Mouse (Mus musculus) heart, embryonic 16.5 days (tissue): Measurements from ENCODE around the gene Fez2. TPM values are rescaled to one million over a fixed set of nuclear protein-coding genes. Genes with fewer than 3 reads are reported as not detected.

ENCODE experiments used
- ATAC-seq: fragments of 200-750 bp; cut with Nextera tagmentation; replicated peaks from 2 replicates; pipeline ENCODE4 v1.8.0; 2017; ENCODE audit warnings: moderate number of reproducible peaks; ENCODE audit not compliant: insufficient read depth, low FRiP score; ENCODE audit errors: extremely low read depth
- H3K27ac ChIP-seq: fragments of 300-500 bp; sonication (generic); 2 replicates; pipeline ENCODE4 v1.5.1; 2014; ENCODE audit warnings: mild to moderate bottlenecking, low read length, control low read depth, moderate library complexity
- H3K27me3 ChIP-seq: fragments of 300-500 bp; sonication (generic); 2 replicates; pipeline ENCODE4 v1.6.1; 2014; ENCODE audit warnings: low read length, mixed read lengths; ENCODE audit not compliant: control insufficient read depth, insufficient read depth
- H3K36me3 ChIP-seq: fragments of 300-500 bp; sonication (generic); 2 replicates; pipeline ENCODE4 v1.6.1; 2014; ENCODE audit not compliant: control insufficient read depth, insufficient read depth
- H3K4me1 ChIP-seq: fragments of 300-500 bp; sonication (generic); 2 replicates; pipeline ENCODE4 v1.6.1; 2014; ENCODE audit warnings: low read length, mixed read lengths; ENCODE audit not compliant: control insufficient read depth, insufficient read depth
- H3K4me2 ChIP-seq: fragments of 300-500 bp; sonication (generic); 2 replicates; pipeline ENCODE4 v1.6.1; 2014; ENCODE audit warnings: low read depth, mild to moderate bottlenecking, control low read depth, low read length
- H3K4me3 ChIP-seq: fragments of 300-500 bp; sonication (generic); 2 replicates; pipeline ENCODE4 v1.5.1; 2014; ENCODE audit warnings: mild to moderate bottlenecking, control low read depth, low read length
- H3K9ac ChIP-seq: fragments of 300-500 bp; sonication (generic); 2 replicates; pipeline ENCODE4 v1.6.1; 2014; ENCODE audit warnings: low read length, control low read depth
- H3K9me3 ChIP-seq: fragments of 300-500 bp; sonication (generic); replicated peaks from 2 replicates; pipeline ENCODE4 v1.6.1; 2016; ENCODE audit warnings: low read length; ENCODE audit not compliant: control insufficient read depth
- WGBS: fragments of 180-500 bp; shearing (Covaris S2); extraction: QIAGEN DNeasy Blood & Tissue Kit; methylation state at CpG from one replicate; pipeline ENCODE4 v1.1.7; 2014; 5-methylcytosine and 5-hydroxymethylcytosine counted together
- polyA plus RNA-seq: library from polyadenylated mRNA; unstranded; fragments of >200 nt; fragmentation: Nextera tagmentation; extraction: Ambion mirVana; gene quantifications from 2 replicates; pipeline ENCODE4 v1.2.1, GENCODE M21; 2015

The Fez2 gene
- polyA plus RNA-seq, 1 experiment from 2014 or later: 62.9 TPM

DNA sequence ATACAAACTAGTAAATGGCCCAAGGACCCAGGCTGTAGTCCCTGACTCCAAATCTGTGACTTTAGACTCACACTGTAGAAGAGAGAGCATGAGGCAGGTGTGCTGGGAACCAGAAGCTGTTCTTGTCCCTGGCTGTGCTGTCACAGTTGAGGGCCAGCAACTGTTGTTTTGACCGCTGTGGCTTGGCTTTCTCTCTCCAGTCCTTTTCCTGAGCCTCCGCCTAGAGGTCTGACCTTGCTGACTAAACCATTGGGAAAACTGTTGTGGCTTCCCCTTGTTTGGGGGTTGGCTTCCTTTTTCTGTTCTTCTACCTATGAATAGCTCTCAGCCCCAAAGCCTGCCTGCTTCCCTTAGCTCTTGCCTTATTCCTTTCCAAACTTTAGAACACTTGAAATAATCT is 91.6 kb downstream of the Fez2 start:
- no peak overlapping the region for H3K27ac ChIP-seq
- no peak overlapping the region for H3K4me2 ChIP-seq
- no peaks in the 10 kb centered on the region for H3K9me3 ChIP-seq
- H3K9ac ChIP-seq: no peak overlapping the region
- H3K27me3 ChIP-seq: no peaks in the 10 kb centered on the region
- H3K4me3 ChIP-seq: no peak overlapping the region
- peaks cover 9% of the 10 kb centered on the region for H3K4me1 ChIP-seq
- WGBS: 56% methylated on average over 2 of the region's 2 CpGs
- no peak for ATAC-seq
- H3K36me3 ChIP-seq: no peaks in the 10 kb centered on the region

GRCm38 (mm10) chr17:78325761-78326332 is 92.1 kb downstream of the Fez2 start:
- WGBS: 89% methylated on average over 7 of the region's 7 CpGs
- no peak for ATAC-seq
- peaks cover 11% of the 10 kb centered on the region for H3K4me1 ChIP-seq
- H3K4me2 ChIP-seq: no peak overlapping the region
- no peak overlapping the region for H3K9ac ChIP-seq
- H3K27me3 ChIP-seq: no peaks in the 10 kb centered on the region
- no peak overlapping the region for H3K4me3 ChIP-seq
- H3K36me3 ChIP-seq: no peaks in the 10 kb centered on the region
- H3K9me3 ChIP-seq: no peaks in the 10 kb centered on the region
- H3K27ac ChIP-seq: no peak overlapping the region

DNA sequence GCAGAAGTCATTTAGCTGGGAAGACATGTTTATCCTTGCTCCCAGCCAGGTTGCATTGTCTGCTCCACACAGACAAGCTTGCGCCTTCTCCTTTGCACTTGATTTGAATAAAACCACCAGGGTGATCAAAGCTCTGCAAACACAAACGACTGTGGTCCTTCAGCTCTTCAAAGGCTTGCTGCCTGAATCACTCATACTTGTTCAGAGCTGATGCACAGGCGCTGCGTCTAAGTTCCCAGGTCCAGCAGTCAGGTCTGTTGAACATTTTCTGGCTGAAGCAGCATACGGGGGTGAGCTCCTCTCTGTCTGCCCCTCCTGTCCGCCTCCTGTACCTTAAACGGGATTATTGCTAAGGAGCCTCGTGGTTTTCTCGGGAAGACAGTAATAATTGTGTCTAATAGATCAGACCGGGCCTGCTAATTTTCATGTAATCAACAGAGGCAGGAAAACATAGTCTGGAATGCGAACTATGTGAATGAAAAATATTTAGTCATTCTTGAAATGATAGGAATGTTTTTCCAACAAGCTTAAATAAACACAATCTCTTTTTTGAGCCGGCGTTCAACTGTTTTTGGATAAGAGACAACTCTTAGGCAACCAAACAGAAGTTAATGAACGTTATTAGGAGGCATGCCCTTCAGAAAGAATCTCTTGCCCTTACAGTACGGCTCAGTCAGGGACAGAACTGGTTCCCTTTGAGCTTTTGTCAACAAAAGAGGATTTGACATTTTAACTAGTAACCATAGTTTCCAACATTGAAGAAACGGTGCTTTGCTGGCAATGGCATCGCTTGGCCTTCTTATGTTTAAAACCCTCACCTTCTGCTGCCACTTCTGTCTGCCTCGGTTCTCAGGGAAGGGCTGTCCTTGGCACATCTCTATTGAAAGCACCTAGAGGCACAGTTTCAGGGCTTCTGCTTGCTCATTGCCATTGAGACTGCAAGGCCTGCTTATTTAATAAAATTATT is 95.3 kb downstream of the Fez2 start:
- H3K4me1 ChIP-seq: peaks cover 11% of the 10 kb centered on the region
- H3K4me2 ChIP-seq: no peak overlapping the region
- no peaks in the 10 kb centered on the region for H3K36me3 ChIP-seq
- no peaks in the 10 kb centered on the region for H3K9me3 ChIP-seq
- no peak for ATAC-seq
- H3K9ac ChIP-seq: no peak overlapping the region
- H3K27me3 ChIP-seq: no peaks in the 10 kb centered on the region
- WGBS: 31% methylated on average over 18 of the region's 18 CpGs
- H3K4me3 ChIP-seq: no peak overlapping the region
- peak overlapping the region; percentile 47 for H3K27ac ChIP-seq

DNA sequence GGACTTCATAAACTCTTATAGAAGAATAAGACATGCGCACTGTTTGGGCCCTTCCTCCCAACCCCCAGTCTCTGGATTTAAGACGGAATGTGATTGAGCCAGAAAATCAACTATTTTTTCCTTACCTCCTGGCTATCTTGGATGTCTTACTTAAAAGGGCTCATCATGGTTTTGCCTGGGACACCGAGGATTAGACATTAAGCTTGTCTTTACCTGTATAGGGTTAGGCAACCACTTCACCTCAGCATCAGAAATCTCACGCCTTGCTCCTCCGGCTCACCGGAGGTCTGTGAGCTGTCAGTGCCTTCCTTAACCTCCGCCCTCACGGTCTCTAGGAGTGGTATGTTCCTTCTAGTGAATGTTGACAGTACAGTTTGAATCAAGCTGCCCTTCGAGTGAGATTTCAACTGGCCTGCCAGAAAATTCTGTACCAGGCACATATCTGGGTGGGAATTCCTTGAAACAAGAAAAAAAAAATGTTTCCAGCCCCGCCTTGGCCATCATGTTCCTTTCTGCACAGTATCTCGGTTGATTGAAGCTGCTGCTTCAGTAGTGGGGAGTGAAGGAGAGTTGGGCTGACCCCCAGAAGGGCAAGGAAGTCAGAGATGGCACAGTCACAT is 96.6 kb downstream of the Fez2 start:
- WGBS: 68% methylated on average over 11 of the region's 11 CpGs
- H3K4me1 ChIP-seq: peaks cover 14% of the 10 kb centered on the region
- H3K4me2 ChIP-seq: no peak overlapping the region
- H3K9ac ChIP-seq: no peak overlapping the region
- H3K4me3 ChIP-seq: no peak overlapping the region
- H3K27me3 ChIP-seq: no peaks in the 10 kb centered on the region
- ATAC-seq: no peak
- H3K9me3 ChIP-seq: no peaks in the 10 kb centered on the region
- no peaks in the 10 kb centered on the region for H3K36me3 ChIP-seq
- no peak overlapping the region for H3K27ac ChIP-seq

Other genes starting within 250 kb of the Fez2 start
- gene Crim1, start 217.9 kb downstream of the Fez2 start, polyA plus RNA-seq: 2.3 and 2.7 TPM in 2 replicates
- gene Vit, start 89.9 kb upstream of the Fez2 start, polyA plus RNA-seq: 0.11 and 0.24 TPM in 2 replicates